Mouse (Mus musculus) cerebellum, postnatal 10 days (tissue): ENCODE measurements at regions not wholly inside any gene's neighbourhood (a gene's known extent, or its start where the extent isn't known, plus 50 kb on each side); places are given as distances from the start of the nearest gene placed in this dataset.

ENCODE experiments used
- DNase-seq, 2 experiments: peaks; one replicate each; pipeline ENCODE4 v3.0.0; 2021; ENCODE audit warnings: mixed read lengths in 2 of 2

GRCm38 (mm10) chr13:101625922-101626321, 142.1 kb downstream of the Pik3r1 start:
- DNase-seq, result no peak

- DNase-seq, result no peak
Measured at GRCm38 (mm10) chr13:101624179-101624581, 143.8 kb downstream of the Pik3r1 start.

GRCm38 (mm10) chr13:101622649-101623048, 145.4 kb downstream of the Pik3r1 start:
- DNase-seq, result no peak

- DNase-seq, result no peak
Measured at GRCm38 (mm10) chr13:101620660-101621059, 147.4 kb downstream of the Pik3r1 start.

GRCm38 (mm10) chr13:101619154-101619553, 148.9 kb downstream of the Pik3r1 start:
- DNase-seq, result no peak

GRCm38 (mm10) chr13:101612786-101613185, 155.2 kb downstream of the Pik3r1 start:
- DNase-seq, result peak; percentile 9 to 11

GRCm38 (mm10) chr13:101611725-101612124, 156.3 kb downstream of the Pik3r1 start:
- no peak for DNase-seq

- peak; percentile 76 to 79 for DNase-seq
Measured at GRCm38 (mm10) chr13:101606184-101606730, 161.8 kb downstream of the Pik3r1 start.

- no peak for DNase-seq
Measured at GRCm38 (mm10) chr13:101605685-101606084, 162.3 kb downstream of the Pik3r1 start.

- peak; percentile 23 to 39 for DNase-seq
Measured at GRCm38 (mm10) chr13:101605051-101605450, 163.0 kb downstream of the Pik3r1 start.

- DNase-seq, result no peak
Measured at GRCm38 (mm10) chr13:101598126-101598485, 169.9 kb downstream of the Pik3r1 start.

- peak; percentile 65 to 67 for DNase-seq
Measured at GRCm38 (mm10) chr13:101597243-101598125, 170.5 kb downstream of the Pik3r1 start.

GRCm38 (mm10) chr13:101594511-101595175, 173.4 kb downstream of the Pik3r1 start:
- DNase-seq, result no peak

- DNase-seq, result no peak
Measured at GRCm38 (mm10) chr13:101592355-101592754, 175.7 kb downstream of the Pik3r1 start.

GRCm38 (mm10) chr13:101588905-101589304, 179.1 kb downstream of the Pik3r1 start:
- DNase-seq, result no peak

GRCm38 (mm10) chr13:101586787-101587186, 181.2 kb downstream of the Pik3r1 start:
- DNase-seq, result no peak

- no peak for DNase-seq
Measured at GRCm38 (mm10) chr13:101576481-101576880, 191.5 kb downstream of the Pik3r1 start.

GRCm38 (mm10) chr13:101572809-101573590, 195.0 kb downstream of the Pik3r1 start:
- DNase-seq, result no peak

GRCm38 (mm10) chr13:101572246-101572645, 195.8 kb downstream of the Pik3r1 start:
- no peak for DNase-seq

- no peak for DNase-seq
Measured at GRCm38 (mm10) chr13:101570034-101570433, 198.0 kb downstream of the Pik3r1 start.

GRCm38 (mm10) chr13:101568985-101569631, 198.9 kb downstream of the Pik3r1 start:
- peak in 1 of 2 experiments; percentile 14 for DNase-seq

- no peak for DNase-seq
Measured at GRCm38 (mm10) chr13:101565323-101565722, 202.7 kb downstream of the Pik3r1 start.
